Mouse (Mus musculus) G1E-ER4 (cell line): Measurements from ENCODE around the gene Zfp811. TPM values are rescaled to one million over a fixed set of nuclear protein-coding genes. Genes with fewer than 3 reads are reported as not detected.

Source experiments
- GATA1 ChIP-seq: IDR thresholded peaks from one replicate; pipeline ENCODE4 v1.8.0; 2012; ENCODE audit warnings: low read length, inconsistent platforms
- polyA plus RNA-seq: library from polyadenylated mRNA; stranded (reverse); fragments of >175 nt; gene quantifications from 2 replicates; pipeline ENCODE4 v1.2.3, GENCODE M21; 2012

Gene Zfp811
- polyA plus RNA-seq: not detected in 2 replicates

DNA sequence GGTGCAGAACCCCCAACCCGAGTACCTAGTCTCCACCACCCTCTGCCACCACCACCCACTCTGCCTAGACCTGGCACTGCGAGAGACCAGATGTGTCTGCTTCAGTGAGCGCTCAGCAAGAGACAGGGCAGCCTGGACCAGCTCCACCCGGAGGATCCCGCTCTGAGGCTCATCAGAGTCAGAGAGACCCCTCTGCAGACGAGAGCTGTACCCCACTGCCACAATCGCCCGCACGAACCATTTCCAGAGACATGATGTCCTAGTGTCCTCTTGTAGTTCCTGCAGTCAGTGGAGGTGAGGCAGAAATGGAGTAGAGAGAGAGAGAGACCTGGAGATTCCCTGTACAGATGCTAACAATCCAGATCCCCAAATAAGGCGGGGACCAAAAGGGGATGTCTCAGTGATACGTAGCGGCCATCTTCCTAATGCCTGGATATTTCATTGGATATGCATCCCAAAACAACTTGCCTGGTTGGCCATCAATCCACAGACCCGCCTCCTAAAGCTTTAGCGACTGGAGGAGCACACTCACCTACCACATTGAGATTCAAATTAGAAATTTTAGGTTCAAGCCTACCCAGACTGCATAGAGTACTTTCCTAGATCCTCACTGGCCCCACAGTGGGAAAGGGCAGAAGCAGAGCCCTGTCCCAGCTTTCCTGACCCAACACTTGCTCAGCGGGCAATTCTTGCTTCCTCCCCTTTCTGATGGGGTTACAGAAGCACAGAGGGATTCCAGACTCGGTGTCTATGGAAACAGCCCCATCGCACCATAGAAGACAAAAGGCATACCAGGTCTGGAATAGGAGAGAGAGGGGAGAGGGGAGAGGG is at the start of gene Zfp811:
Zfp811 (minus strand) TSS at position 388 of the 831 bp plus-strand sequence.
- TF ChIP-seq GATA1: no peak

DNA sequence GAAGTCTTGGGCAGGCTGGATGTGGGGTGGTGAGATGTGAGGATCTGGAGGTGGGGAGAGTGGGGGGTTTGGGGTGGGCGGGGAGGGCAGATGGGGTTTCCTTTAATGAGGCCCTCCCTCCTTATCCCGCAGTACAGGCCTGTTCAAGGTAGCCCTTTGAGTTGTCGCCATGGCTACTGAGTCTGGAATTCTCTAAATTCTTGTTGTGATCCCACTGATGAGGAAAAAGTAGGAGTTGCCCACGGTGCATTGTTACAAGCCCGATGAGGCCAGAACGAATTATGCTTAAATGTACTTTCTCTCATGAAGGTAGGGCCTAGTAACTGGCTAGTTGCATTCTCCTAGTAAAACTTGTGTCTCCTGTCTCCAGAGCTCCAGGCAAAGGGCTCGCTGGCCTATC is 41.9 kb upstream of the Zfp811 start:
- no peak for TF ChIP-seq GATA1

DNA sequence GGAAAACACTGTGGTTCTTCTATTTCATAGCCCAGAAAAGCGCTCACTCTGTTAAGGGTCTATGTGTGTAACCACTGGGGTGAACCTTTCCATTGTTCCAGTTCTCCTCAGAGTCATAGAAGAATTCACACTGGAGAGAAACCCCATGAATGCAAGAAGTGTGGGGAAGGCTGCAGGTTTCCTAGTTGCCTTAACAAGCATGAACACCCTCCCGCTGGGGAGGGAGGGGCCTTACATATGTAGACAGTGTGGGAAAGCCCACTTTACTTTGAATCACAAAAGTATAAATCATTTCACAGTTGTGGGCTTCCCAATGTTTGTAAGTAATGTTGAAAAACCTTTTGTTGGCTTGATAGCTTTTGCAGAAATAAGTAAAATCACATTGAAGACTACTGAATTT is 31.7 kb upstream of the Zfp811 start:
- no peak for TF ChIP-seq GATA1

DNA sequence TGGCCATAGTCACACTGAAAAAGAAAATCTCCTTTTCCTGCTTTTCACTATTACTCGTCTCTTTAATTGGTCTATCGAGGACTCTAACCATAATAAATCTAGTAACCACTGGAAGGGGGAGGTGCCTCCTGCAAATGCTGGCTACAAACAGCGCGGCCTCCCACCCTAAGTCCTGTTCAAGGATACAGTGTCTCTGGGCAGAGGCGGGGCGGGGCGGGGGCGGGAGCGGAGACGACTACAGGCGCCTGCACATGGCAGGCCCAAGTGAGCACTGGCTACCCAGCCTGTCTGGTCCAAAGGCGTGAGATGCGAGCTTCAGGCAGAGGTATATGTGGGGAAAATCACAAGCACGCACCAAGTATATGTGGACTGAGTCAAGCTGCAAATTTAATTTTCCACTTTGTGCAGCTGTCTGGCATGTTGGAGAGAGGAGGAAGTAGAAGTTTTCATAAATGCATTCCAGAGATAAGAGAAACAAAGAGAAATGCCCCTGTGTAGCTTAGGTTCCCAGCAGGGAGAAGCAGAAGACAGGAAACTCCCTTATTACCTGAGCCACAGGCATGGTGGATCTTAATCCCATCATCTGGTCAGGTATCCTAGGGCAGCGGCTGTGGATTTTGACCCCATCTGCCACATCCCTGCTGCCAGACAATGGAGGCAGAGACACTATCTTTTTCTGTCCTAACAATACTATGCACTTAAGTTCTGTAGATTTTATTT is 29.5 kb upstream of the Zfp811 start:
- no peak for TF ChIP-seq GATA1

DNA sequence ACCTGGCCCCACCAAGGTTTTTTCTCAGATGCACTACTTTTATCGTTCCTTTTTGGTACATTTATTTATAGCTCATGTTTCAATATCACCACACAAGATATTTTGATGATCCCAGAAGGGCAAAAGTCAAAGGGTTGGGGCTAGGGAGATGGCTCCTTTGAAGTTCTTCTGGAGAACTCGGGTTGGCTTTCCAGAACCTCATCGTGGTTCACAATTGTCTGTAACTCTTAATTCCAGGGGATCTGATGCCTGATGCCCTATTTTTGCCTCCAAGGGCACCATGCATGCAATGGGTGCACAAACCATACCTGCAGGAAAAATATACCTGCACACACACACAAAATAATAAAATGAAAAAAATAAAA is 20.7 kb upstream of the Zfp811 start:
- TF ChIP-seq GATA1: no peak

DNA sequence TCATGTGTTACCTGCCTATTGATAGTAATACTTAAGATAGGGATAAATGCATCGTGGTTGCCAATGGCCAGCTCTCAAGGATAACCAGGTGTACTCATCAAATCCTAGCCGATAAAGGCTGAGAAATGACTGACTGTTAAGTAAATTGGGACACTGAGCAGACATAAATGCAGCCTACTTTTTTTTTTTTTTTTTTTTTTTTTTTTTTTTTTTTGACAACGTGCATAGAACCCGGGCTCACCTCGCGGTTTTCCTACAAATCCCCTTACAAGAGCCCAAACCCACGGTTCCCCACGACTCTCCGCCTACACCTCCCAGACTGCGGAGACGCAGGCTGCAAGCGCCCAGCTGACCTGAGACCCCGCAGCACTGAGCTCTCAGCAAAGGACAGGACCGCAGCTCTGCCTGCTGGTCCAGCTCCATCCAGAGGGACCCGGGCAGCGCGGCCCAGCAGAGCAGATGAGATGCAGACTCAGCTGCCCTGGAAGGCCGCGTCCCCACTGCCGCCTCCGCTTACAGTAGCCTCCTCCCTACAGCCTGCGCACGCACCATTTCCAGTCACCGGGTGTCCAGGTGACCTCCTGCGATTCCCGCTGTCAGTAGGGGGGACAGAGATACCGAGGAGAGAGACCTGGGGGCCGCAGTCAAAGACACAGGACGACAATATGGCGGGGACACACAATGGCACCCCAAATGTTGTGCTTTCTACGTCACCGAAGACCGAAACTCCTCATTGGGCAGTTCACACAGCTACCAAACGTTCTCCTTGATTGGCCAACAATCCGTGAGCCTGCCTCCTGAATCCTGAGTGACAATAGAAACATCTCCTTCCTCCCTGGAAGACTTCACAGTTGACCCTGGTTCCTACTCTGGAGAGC is 20.0 kb upstream of the Zfp811 start, which contains the start of gene Zfp799:
Zfp799 (minus strand) TSS at position 722 of the 878 bp plus-strand sequence.
- TF ChIP-seq GATA1: no peak

DNA sequence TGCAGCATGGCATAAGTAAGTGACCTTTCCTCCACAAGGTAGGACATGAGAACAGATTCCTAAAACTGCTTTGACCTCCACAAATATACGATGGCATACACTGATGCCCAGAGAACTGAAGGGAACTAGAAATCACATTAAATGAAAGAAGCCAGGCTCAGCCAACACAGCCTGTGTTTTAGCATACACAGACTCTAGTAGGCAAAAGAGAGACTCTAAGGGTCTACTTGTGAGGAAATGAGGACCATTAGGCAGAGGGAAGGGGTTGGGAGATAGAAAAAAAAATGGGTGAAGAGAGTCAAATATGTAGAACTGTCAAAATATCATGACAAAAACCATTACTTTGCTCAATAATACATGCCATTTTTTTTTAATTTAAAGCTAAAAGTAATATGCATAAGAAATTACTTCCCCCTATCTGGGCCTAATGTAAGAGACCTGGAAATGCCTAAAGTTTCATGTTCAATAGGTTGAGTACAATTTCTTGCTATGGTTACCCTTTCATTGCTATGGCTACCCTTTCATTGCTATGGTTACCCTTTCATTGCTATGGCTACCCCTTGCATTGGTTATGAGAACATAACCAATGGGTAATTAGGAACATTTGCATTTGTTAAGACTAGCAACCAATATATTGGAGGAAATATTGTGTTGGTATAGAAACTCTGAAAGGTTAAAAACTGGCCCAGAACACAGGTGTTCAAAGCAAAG is 6.5 kb upstream of the Zfp811 start:
- no peak for TF ChIP-seq GATA1

DNA sequence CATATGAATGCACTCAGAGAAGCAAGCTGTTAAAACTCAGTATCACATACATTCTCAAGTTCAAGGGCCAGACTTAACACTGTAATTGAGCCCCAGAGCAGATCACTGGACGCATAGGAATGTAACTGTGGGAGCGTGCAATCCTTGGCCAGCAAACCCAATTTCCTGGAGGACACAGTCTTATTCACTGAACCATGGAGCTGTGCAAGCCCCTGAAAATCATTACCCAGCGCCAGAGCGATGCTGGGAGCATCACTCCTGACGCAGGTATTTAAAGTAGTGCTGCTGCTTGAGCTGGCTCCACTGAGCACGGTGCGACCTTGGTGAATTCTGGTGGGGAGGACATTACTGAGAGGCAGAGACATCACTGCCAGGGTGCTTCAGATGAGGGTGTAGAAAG is 4.4 kb upstream of the Zfp811 start:
- no peak for TF ChIP-seq GATA1

DNA sequence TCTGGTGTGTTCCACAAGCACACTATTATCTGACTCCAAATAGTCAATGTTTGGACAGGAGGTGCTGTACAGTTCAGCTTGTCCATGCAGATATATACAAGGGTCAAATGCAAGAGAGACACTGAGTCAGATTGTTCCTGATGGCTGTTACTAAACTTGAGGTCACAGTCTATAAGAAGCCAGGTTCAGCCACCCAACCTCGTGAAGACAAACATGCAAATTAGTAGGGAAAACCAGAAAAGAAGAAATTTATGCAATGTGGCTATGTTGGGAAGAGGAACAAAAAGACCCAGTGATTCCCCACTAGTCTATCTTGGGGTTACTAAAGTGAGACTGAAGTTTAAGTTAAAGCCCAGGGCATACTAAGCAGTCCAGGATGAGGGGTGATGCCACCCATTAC is 917 bp upstream of the Zfp811 start:
- no peak for TF ChIP-seq GATA1

DNA sequence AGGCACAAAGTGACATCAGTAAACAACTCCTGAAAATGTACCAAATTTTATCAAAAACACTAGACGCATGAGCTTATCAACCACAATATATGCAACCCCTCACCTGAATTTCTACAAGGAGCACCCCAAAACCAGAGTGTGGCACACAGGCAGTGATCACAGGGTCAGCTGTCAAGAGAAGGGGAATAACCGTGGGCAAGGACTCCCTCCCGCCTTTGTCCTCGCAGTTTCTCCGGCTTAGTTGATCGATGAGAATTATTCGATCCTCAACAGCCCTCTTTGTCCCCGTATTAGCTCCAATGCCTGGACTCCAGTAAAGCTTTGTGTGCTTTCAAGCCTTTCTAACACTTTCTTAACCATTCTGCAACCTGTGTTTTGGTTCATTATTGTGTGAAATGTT is 810 bp downstream of the Zfp811 start:
- TF ChIP-seq GATA1: no peak

DNA sequence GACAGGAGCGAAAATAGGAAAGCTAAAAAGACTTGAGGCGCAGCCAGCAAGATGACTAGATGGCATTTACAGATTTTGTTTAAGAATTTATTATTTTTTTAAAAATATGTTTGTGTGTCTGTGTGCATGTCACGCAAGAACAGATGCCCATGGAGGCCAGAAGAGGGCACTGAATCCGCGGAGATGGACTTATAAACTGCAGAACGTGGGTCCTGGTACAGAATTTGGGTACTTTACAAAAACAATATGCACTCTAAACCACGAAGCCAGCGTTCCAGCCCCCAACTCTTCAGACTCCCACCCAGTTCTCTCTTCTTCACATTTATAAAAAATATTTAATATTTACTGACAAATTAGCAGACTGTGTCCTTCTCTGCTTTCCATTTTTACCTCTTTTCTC is 20.5 kb downstream of the Zfp811 start:
- TF ChIP-seq GATA1: no peak

DNA sequence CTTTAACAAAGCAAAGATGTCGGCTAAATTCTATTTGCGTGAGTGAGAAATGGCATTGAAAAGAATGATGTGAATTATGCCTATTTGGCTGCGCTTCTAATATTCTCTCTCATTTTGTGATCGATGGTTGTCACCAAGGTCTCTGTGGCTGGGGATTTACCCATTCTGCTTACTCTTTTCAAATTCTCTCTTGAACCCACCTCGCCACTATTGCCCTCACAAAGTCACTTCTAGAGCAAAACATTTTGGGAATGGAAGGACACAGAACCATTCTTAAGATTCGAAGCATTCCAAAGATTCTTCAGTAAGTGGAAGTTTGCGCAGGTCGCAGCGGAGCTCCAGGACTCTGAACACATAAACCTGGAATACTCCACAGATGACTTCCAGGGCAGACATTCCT is 21.2 kb downstream of the Zfp811 start:
- TF ChIP-seq GATA1: no peak

DNA sequence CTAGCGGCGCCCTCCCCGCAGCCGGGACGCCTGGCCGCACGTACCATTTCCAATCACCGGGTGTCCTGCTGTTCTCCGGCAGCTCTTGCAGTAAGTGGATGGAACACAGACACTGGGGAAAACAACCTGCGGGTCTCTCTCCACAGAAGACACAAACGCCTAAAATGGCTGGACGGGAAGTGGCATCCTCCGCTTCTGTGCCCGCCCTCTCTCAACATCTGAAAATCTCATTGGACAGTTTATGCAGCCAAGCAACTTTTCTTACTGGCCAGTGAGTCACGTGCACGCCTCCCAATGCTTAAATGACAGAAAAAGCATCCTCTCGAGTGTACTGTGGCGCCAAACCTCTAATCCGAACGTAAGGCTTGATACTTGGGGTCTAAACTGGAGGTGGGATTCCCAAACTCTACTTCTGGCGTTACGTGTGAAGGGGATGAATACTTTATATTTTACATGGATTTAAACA is 21.6 kb downstream of the Zfp811 start, which contains the start of gene Zfp871:
Zfp871 (minus strand) TSS at position 194 of the 466 bp plus-strand sequence.
- no peak for TF ChIP-seq GATA1

DNA sequence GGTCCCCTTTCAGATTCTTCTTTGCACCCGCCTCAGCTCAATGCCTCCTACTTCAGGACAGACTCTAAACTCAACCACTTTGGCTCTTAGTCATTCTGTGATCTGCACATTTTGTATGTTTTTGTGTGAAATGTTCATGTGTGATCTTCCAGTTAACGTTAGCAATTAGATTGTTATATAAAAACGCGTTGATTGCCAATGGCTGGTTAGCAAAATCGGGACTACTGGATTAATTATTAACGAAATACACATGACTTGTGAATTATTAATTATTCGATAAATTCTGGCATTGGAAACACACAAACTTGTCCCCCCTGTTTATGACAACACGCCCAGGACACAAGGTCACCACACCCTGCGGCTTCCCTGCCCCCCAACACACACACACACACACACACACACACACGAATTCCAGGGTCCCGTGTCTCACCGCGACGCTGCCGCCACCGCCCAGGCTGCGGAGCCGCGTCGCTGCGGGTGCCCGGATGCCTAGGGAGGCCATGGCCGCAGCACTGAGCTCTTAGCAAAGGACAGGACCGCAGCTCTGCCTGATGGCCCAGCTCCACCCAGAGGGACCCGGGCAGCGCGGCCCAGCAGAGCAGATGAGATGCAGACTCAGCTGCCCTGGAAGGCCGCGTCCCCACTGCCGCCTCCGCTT is 22.2 kb downstream of the Zfp811 start:
- TF ChIP-seq GATA1: no peak
